In the genomic region with DNA sequence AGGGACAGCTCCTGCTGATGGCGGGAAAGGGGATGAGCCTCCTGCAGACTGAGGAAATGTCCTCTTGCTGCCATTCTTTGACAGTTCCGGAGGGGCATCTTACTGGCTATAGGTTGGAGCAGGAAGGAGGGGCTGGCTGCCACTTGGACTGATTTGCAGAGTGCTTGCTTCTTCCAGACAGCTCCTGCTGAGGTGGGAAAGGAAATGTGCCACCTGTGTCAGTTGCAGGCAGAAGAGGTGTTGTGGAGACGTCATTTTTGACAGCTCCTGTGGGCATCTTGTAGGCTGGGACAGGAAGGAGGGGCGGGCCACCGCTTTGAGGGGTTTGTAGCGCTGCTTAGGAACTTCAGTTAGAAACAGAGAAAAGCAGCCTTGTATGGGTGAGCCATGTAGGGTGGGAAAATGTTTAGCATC, we compare ENCODE assay signal across 8 mouse cellular contexts. TPM values are rescaled to one million over a fixed set of nuclear protein-coding genes. Genes with fewer than 3 reads are reported as not detected.
A peak's percentile ranks its signal among the peaks of the same experiment; 100 is the strongest.
DNase-seq lines count a peak whose midpoint lies in the region; ATAC-seq and TF ChIP-seq lines count a peak whose summit lies in the region.

No protein-coding gene starts in this region.

- peak; percentile 52 for ATAC-seq in lung, embryonic 14.5 days (ENCODE audit: insufficient read depth)
- ATAC-seq in forebrain, embryonic 11.5 days (replicated peaks; ENCODE audit: low FRiP score) = 0 out of 2 replicates have a peak, but pooled peaks have one; percentile 21
- ATAC-seq in limb, embryonic 15.5 days (ENCODE audit: insufficient number of reproducible peaks, low FRiP score, low TSS enrichment, low read depth) = peak; percentile 30; the same call in 1 of the 2 replicates
- ATAC-seq in stomach, embryonic 16.5 days (ENCODE audit: insufficient read depth, low FRiP score) = no peak

- H3K36me3 ChIP-seq in lung, embryonic 14.5 days (ENCODE audit: insufficient read depth) = no peaks in the 10 kb centered on the region
- H3K36me3 ChIP-seq in forebrain, embryonic 11.5 days (ENCODE audit: control insufficient read depth, insufficient read depth, low read length) = no peaks in the 10 kb centered on the region
- H3K36me3 ChIP-seq in limb, embryonic 15.5 days = no peaks in the 10 kb centered on the region
- H3K36me3 ChIP-seq in stomach, embryonic 16.5 days (ENCODE audit: control insufficient read depth, insufficient read depth, low read length) = no peaks in the 10 kb centered on the region

- peak overlapping the region; percentile 54; the same call in 1 of the 2 replicates for H3K9ac ChIP-seq in lung, embryonic 14.5 days
- H3K9ac ChIP-seq in forebrain, embryonic 11.5 days (ENCODE audit: low read length) = peak overlapping the region; percentile 27; the same call in 1 of the 2 replicates
- peak overlapping the region; percentile 54; the same call in 1 of the 2 replicates for H3K9ac ChIP-seq in limb, embryonic 15.5 days
- H3K9ac ChIP-seq in stomach, embryonic 16.5 days (ENCODE audit: low read length) = peak overlapping the region; percentile 69

- peak overlapping the region; percentile 42 for H3K4me3 ChIP-seq in lung, embryonic 14.5 days (ENCODE audit: low read depth, low read length)
- peak overlapping the region; percentile 34; the same call in 1 of the 2 replicates for H3K4me3 ChIP-seq in forebrain, embryonic 11.5 days (ENCODE audit: low read depth, low read length)
- peak overlapping the region; percentile 47 for H3K4me3 ChIP-seq in limb, embryonic 15.5 days
- H3K4me3 ChIP-seq in stomach, embryonic 16.5 days (replicated peaks; ENCODE audit: low read length) = peak overlapping the region; percentile 49

- no peaks in the 10 kb centered on the region for H3K27me3 ChIP-seq in lung, embryonic 14.5 days (ENCODE audit: insufficient read depth, low read length)
- no peaks in the 10 kb centered on the region for H3K27me3 ChIP-seq in forebrain, embryonic 11.5 days (ENCODE audit: control insufficient read depth, insufficient read depth, low read length)
- no peaks in the 10 kb centered on the region for H3K27me3 ChIP-seq in limb, embryonic 15.5 days
- no peaks in the 10 kb centered on the region; the same call in 1 of the 2 replicates for H3K27me3 ChIP-seq in stomach, embryonic 16.5 days (ENCODE audit: control insufficient read depth, insufficient read depth, low read length)

- no peaks in the 10 kb centered on the region for H3K9me3 ChIP-seq in lung, embryonic 14.5 days (ENCODE audit: low read depth, low read length)
- H3K9me3 ChIP-seq in forebrain, embryonic 11.5 days (ENCODE audit: control insufficient read depth, low read length) = no peaks in the 10 kb centered on the region
- H3K9me3 ChIP-seq in limb, embryonic 15.5 days = no peaks in the 10 kb centered on the region
- H3K9me3 ChIP-seq in stomach, embryonic 16.5 days (replicated peaks; ENCODE audit: control insufficient read depth, low read length) = no peaks in the 10 kb centered on the region

- no peak overlapping the region for H3K27ac ChIP-seq in lung, embryonic 14.5 days (ENCODE audit: low read depth)
- no peak overlapping the region for H3K27ac ChIP-seq in forebrain, embryonic 11.5 days (ENCODE audit: low read depth, low read length)
- H3K27ac ChIP-seq in limb, embryonic 15.5 days = no peak overlapping the region
- no peak overlapping the region for H3K27ac ChIP-seq in stomach, embryonic 16.5 days (ENCODE audit: low read length)

- 39% methylated on average over 6 of the region's 6 CpGs for WGBS in lung, embryonic 14.5 days
- 73% methylated on average over 6 of the region's 6 CpGs for WGBS in forebrain, embryonic 11.5 days
- WGBS in limb, embryonic 15.5 days = 61% methylated on average over 6 of the region's 6 CpGs
- WGBS in stomach, embryonic 16.5 days = 48% methylated on average over 6 of the region's 6 CpGs

- no peak for TF ChIP-seq CTCF in lung, embryonic 14.5 days (IDR thresholded peaks at IDR 0.05; ENCODE audit: low read depth)

- DNase-seq in lung, embryonic 14.5 days = no peak
- no peak for DNase-seq in lung, postnatal 10 days
- no peak for DNase-seq in forebrain, embryonic 11.5 days (ENCODE audit: low spot score)
- no peak for DNase-seq in left cerebral cortex, adult 18-20 months (ENCODE audit: low spot score in 2 of 2)
- DNase-seq in embryo, embryonic 10 days (ENCODE audit: low spot score) = no peak
- DNase-seq in frontal cortex, postnatal 25 days (ENCODE audit: low spot score in 2 of 2) = no peak

- H3K4me1 ChIP-seq in lung, embryonic 14.5 days (ENCODE audit: insufficient read depth) = no peaks in the 10 kb centered on the region
- no peaks in the 10 kb centered on the region for H3K4me1 ChIP-seq in forebrain, embryonic 11.5 days (replicated peaks; ENCODE audit: control insufficient read depth, insufficient read depth, low read length)
- H3K4me1 ChIP-seq in limb, embryonic 15.5 days = 0 out of 2 replicates have a peak, but pooled peaks cover 5% of the 10 kb centered on the region
- H3K4me1 ChIP-seq in stomach, embryonic 16.5 days (ENCODE audit: control insufficient read depth, insufficient read depth, low read length) = no peaks in the 10 kb centered on the region

- peak overlapping the region; percentile 53 for H3K4me2 ChIP-seq in lung, embryonic 14.5 days
- H3K4me2 ChIP-seq in forebrain, embryonic 11.5 days (ENCODE audit: low read depth, low read length, severe bottlenecking) = peak overlapping the region; percentile 41
- H3K4me2 ChIP-seq in limb, embryonic 15.5 days = peak overlapping the region; percentile 39
- H3K4me2 ChIP-seq in stomach, embryonic 16.5 days (ENCODE audit: low read depth, low read length) = peak overlapping the region; percentile 51

RNA-seq across cellular contexts. Expression of gene Fam198a, which starts 13.3 kb away (rescaled TPM):
- polyA plus RNA-seq in lung, embryonic 14.5 days (2014; fragmentation: Nextera tagmentation; extraction: Ambion mirVana) = 1.7 and 2.2 TPM in 2 replicates
- polyA plus RNA-seq in forebrain, embryonic 11.5 days (2014; fragmentation: Nextera tagmentation; extraction: Ambion mirVana) = 0.31 and 0.40 TPM in 2 replicates
- polyA plus RNA-seq in limb, embryonic 15.5 days (2015; fragmentation: Nextera tagmentation; extraction: Ambion mirVana) = 7.6 and 10.0 TPM in 2 replicates
- polyA plus RNA-seq in stomach, embryonic 16.5 days (2015; fragmentation: Nextera tagmentation; extraction: Ambion mirVana) = 5.8 and 6.7 TPM in 2 replicates
- total RNA-seq in left cerebral cortex, adult 18-20 months (2021) = 1 to 10 TPM; 5.4 to 7.5 TPM

RNA-seq across cellular contexts. Expression of gene Cyp8b1, which starts 21.4 kb away (rescaled TPM):
- not detected in 2 replicates for polyA plus RNA-seq in lung, embryonic 14.5 days (2014; fragmentation: Nextera tagmentation; extraction: Ambion mirVana)
- not detected in 2 replicates for polyA plus RNA-seq in forebrain, embryonic 11.5 days (2014; fragmentation: Nextera tagmentation; extraction: Ambion mirVana)
- not detected in 2 replicates for polyA plus RNA-seq in limb, embryonic 15.5 days (2015; fragmentation: Nextera tagmentation; extraction: Ambion mirVana)
- 0.35 and 0.37 TPM in 2 replicates for polyA plus RNA-seq in stomach, embryonic 16.5 days (2015; fragmentation: Nextera tagmentation; extraction: Ambion mirVana)
- not detected for total RNA-seq in left cerebral cortex, adult 18-20 months (2021)

RNA-seq across cellular contexts. Expression of gene Ackr2, which starts 39.3 kb away (rescaled TPM):
- polyA plus RNA-seq in lung, embryonic 14.5 days (2014; fragmentation: Nextera tagmentation; extraction: Ambion mirVana) = 0.88 TPM in 2 replicates
- polyA plus RNA-seq in forebrain, embryonic 11.5 days (2014; fragmentation: Nextera tagmentation; extraction: Ambion mirVana) = 0.97 and 1.4 TPM in 2 replicates
- 0.51 and 0.92 TPM in 2 replicates for polyA plus RNA-seq in limb, embryonic 15.5 days (2015; fragmentation: Nextera tagmentation; extraction: Ambion mirVana)
- 0.45 and 0.63 TPM in 2 replicates for polyA plus RNA-seq in stomach, embryonic 16.5 days (2015; fragmentation: Nextera tagmentation; extraction: Ambion mirVana)
- 1 to 10 TPM; 5.9 to 9.5 TPM for total RNA-seq in left cerebral cortex, adult 18-20 months (2021)

RNA-seq across cellular contexts. Expression of gene Pomgnt2, which starts 59.5 kb away (rescaled TPM):
- polyA plus RNA-seq in lung, embryonic 14.5 days (2014; fragmentation: Nextera tagmentation; extraction: Ambion mirVana) = 9.9 and 10.5 TPM in 2 replicates
- polyA plus RNA-seq in forebrain, embryonic 11.5 days (2014; fragmentation: Nextera tagmentation; extraction: Ambion mirVana) = 12.9 and 14.6 TPM in 2 replicates
- 20.5 and 20.7 TPM in 2 replicates for polyA plus RNA-seq in limb, embryonic 15.5 days (2015; fragmentation: Nextera tagmentation; extraction: Ambion mirVana)
- polyA plus RNA-seq in stomach, embryonic 16.5 days (2015; fragmentation: Nextera tagmentation; extraction: Ambion mirVana) = 15.6 and 16.2 TPM in 2 replicates
- 10 to 100 TPM; 43.2 to 43.4 TPM for total RNA-seq in left cerebral cortex, adult 18-20 months (2021)
